Mouse (Mus musculus): ENCODE data around the gene Slc29a2.

DNA sequence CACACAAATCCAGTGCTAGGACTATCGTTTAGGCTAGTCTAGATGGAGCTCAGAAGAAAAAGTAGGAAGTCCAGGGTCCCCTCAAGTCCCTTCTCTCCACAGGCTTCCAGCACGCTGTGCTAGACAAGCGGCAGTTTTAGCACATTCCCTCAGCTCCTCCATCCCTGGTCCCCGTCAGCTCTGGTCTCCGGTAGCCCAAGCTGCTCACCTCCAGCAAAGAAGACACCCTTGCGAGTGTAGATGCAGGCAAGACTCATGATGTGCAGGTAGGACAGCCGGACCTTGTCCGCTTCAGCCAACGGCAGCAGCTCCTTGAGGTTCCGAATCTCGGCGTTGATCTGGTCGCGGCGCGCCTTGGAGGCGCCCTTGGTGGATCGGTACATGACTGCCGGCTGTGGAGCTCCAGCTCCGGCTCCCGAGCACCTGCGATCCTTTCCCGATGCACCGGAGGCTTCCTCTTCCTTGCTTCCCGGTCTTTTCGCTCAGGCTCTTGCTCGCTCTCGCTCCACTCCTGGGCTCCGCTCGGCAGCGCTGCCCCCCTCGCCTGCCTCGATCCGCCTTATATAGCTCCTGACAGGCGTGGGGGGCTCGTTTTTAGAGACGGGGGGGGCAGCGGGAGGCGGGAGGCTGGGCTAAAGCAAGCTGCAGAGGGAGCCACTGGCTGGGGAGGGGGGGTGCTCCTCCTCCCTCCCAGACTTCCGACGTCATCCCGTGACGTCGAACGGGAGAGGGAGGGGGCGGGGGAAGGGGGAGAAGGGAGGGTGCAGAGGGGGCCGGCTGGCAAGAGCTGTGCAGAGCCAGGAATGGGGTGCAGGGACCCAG, 34.0 kb upstream of the Slc29a2 start:
- TF ChIP-seq CTCF (IDR thresholded peaks at IDR 0.05; ENCODE audit: insufficient read depth, low read length) (no peak), POLR2A (IDR thresholded peaks at IDR 0.05; ENCODE audit: borderline replicate concordance, extremely low read depth, low read depth, low read length) (no peak)
